Mouse (Mus musculus): ENCODE data around the gene Gm10320. TPM values are rescaled to one million over a fixed set of nuclear protein-coding genes. Genes with fewer than 3 reads are reported as not detected.

The Gm10320 gene
- 1.4 and 6.5 TPM in 2 replicates for polyA plus RNA-seq (2015; fragmentation: Nextera tagmentation; extraction: Ambion mirVana)

DNA sequence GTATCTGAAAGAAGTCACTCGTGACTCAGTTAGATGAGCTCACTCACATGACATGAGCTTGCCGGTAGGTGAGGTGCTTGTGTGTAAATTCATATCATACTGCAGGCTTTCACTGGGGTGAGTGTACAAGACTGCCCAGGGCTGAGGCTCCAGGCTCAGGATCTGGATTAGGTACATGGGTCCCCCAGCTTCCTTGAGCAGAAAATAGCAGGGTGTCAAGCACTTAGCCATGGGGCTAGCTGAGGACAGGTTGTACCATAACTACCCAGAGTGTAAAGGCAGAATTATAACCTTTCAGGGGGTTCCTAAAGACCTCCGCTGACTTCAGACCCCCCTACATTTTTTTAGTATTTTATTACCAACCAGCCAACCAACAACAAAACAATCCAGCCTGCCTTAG, at the start of gene Gm10320:
Gene Gm10320, minus strand, starts transcription at position 93 of the 400 bp plus-strand sequence.
- ATAC-seq (ENCODE audit: insufficient number of reproducible peaks, insufficient read depth, low FRiP score, low TSS enrichment, low read depth) = no peak
- 0 out of 2 replicates have a peak within 1 kb of the TSS, but pooled peaks have one; percentile 39 for H3K27ac ChIP-seq

GRCm38 (mm10) chr13:98541601-98542000, 49.8 kb upstream of the Gm10320 start:
- no peak overlapping the region for H3K4me2 ChIP-seq
- no peak overlapping the region for H3K27ac ChIP-seq
- no peaks in the 10 kb centered on the region for H3K36me3 ChIP-seq
- no peak for ATAC-seq (ENCODE audit: insufficient number of reproducible peaks, insufficient read depth, low FRiP score, low TSS enrichment, low read depth)
- peaks cover 6% of the 10 kb centered on the region for H3K27me3 ChIP-seq
- peaks cover 37% of the 10 kb centered on the region for H3K4me1 ChIP-seq
- H3K4me3 ChIP-seq = no peak overlapping the region
- no peaks in the 10 kb centered on the region for H3K9me3 ChIP-seq
- WGBS = 74% methylated on average over 2 of the region's 2 CpGs
- H3K9ac ChIP-seq = no peak overlapping the region

More for the DNA sequence above, at the start of gene Gm10320:
- Histone ChIP-seq H3K4me2 (no peak within 1 kb of the TSS), H3K27me3 (peaks cover 18% of the 10 kb centered on the region), H3K36me3 (no peaks in the 10 kb centered on the region), H3K9ac (no peak within 1 kb of the TSS), H3K9me3 (no peaks in the 10 kb centered on the region), H3K4me1 (peaks cover 18% of the 10 kb centered on the region), H3K4me3 (no peak within 1 kb of the TSS)
- 72% methylated on average over 3 of the region's 3 CpGs for WGBS

DNA sequence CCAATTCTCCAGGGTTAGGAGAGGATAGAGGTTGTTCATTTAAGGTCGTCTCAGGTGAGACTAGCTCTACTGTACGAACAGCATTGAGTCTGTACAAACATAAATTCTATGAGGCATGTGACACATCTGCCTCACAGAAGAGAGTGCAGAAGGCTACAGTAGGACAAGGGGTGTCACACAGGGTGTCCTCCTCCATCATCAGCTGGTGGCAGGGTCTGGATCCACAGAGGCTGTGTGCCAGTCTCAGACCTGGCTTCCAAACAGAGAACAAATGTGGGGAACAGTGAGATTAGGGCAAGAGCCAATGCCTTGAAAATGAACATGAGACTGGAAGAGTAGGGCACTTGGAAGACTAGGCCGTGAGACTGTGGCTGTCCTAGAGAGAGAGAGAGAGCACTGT, 48.4 kb upstream of the Gm10320 start:
- Histone ChIP-seq H3K9ac (no peak overlapping the region), H3K27me3 (peaks cover 6% of the 10 kb centered on the region), H3K9me3 (no peaks in the 10 kb centered on the region), H3K27ac (no peak overlapping the region), H3K36me3 (no peaks in the 10 kb centered on the region), H3K4me2 (no peak overlapping the region), H3K4me3 (no peak overlapping the region), H3K4me1 (peaks cover 39% of the 10 kb centered on the region)
- ATAC-seq (ENCODE audit: insufficient number of reproducible peaks, insufficient read depth, low FRiP score, low TSS enrichment, low read depth) = no peak
- 87% methylated on average over 3 of the region's 3 CpGs for WGBS

GRCm38 (mm10) chr13:98539311-98539710, 47.5 kb upstream of the Gm10320 start:
- no peak overlapping the region for H3K27ac ChIP-seq
- WGBS = 33% methylated on average over 7 of the region's 7 CpGs
- H3K9ac ChIP-seq = no peak overlapping the region
- H3K9me3 ChIP-seq = no peaks in the 10 kb centered on the region
- H3K4me3 ChIP-seq = no peak overlapping the region
- peaks cover 6% of the 10 kb centered on the region for H3K27me3 ChIP-seq
- ATAC-seq (ENCODE audit: insufficient number of reproducible peaks, insufficient read depth, low FRiP score, low TSS enrichment, low read depth) = no peak
- H3K36me3 ChIP-seq = no peaks in the 10 kb centered on the region
- peaks cover 41% of the 10 kb centered on the region for H3K4me1 ChIP-seq
- H3K4me2 ChIP-seq = no peak overlapping the region

DNA sequence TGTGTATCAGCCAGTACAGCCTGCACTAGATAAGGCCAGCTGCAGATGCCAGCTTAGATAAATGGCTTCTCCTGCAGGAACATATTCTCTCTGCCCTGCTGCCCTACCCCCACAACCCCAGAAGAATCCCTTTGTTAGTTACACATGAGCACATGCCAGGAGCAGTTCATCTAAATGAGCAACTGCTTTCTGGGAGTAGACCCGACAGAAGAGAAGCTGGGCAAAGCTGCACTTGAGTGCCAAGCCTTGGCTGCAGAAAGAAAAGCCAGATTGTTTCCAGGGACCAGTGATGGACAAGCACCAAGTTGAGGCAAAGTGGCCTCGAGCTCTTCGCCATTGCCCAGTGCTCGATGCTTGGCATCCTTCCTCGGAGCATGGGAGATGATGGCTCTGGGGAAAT, 46.8 kb upstream of the Gm10320 start:
- ATAC-seq (ENCODE audit: insufficient number of reproducible peaks, insufficient read depth, low FRiP score, low TSS enrichment, low read depth) = no peak
- Histone ChIP-seq H3K4me3 (no peak overlapping the region), H3K27me3 (peaks cover 6% of the 10 kb centered on the region), H3K4me1 (peaks cover 44% of the 10 kb centered on the region), H3K36me3 (no peaks in the 10 kb centered on the region), H3K4me2 (no peak overlapping the region), H3K9me3 (no peaks in the 10 kb centered on the region), H3K9ac (no peak overlapping the region), H3K27ac (no peak overlapping the region)
- WGBS = 61% methylated on average over 5 of the region's 5 CpGs

DNA sequence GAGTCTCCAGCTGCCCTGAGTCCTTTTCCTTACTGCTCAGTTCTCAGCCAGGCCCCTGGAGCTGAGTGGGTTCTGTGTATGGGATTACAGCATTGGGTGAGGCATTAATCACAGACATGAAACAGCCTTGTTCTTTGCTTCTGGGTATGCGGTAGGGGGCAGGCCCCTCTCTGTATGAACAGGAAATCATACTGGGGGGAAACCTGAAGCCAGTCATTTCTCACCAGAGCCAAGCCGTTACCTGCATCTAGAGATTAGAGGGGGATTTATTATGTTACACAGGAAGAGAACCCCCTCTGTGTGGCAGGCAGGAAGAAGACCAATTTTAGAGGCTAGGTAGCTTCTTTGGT, 43.1 kb upstream of the Gm10320 start:
- peaks cover 9% of the 10 kb centered on the region for H3K27me3 ChIP-seq
- no peaks in the 10 kb centered on the region for H3K9me3 ChIP-seq
- H3K36me3 ChIP-seq = 0 out of 2 replicates have a peak, but pooled peaks cover 3% of the 10 kb centered on the region
- no peak overlapping the region for H3K4me3 ChIP-seq
- peak overlapping the region; percentile 50 for H3K4me2 ChIP-seq
- 14% methylated on average over 2 of the region's 2 CpGs for WGBS
- no peak overlapping the region for H3K9ac ChIP-seq
- H3K4me1 ChIP-seq = peaks cover 64% of the 10 kb centered on the region
- H3K27ac ChIP-seq = no peak overlapping the region
- ATAC-seq (ENCODE audit: insufficient number of reproducible peaks, insufficient read depth, low FRiP score, low TSS enrichment, low read depth) = no peak

DNA sequence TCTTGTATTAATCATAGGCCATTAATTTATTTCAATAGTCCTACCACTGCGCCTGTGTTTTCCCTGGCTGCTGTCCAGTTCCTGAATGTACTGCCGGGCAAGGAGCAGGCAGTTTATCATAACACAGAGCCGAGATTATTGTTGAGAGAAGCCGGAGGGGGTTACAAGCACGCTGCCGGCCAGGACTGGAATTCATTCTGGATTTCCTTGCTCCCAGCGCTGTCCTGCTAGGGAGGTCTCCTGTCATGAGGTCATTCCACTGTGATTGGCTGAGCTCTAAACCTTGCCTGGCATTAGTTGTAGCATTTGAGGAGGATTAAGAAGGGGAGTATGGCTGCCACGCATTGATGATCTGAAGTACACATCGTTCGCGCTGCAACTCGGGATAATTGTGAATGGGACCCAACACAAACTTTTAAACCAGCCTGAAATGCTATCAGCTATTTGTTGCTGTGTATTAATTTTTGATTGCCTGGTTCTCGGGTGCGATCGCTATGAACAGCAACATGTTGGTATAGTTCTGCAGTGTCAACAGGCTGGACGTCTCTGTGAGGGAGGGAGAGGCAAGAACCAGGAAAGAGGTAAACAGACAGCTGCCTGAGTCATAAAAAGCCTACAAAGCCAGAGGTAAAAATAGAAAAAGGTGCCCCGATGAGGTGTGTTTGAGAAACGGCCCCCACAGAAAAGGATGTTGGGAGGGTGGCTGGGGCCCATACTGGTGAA, 42.5 kb upstream of the Gm10320 start:
- Histone ChIP-seq H3K36me3 (0 out of 2 replicates have a peak, but pooled peaks cover 3% of the 10 kb centered on the region), H3K4me2 (peak overlapping the region; percentile 50), H3K27ac (no peak overlapping the region), H3K9me3 (no peaks in the 10 kb centered on the region), H3K4me1 (peaks cover 59% of the 10 kb centered on the region), H3K4me3 (peak overlapping the region; percentile 11; the same call in 1 of the 2 replicates), H3K9ac (no peak overlapping the region), H3K27me3 (peaks cover 9% of the 10 kb centered on the region; the same call in 1 of the 2 replicates)
- 20% methylated on average over 18 of the region's 18 CpGs for WGBS
- ATAC-seq (ENCODE audit: insufficient number of reproducible peaks, insufficient read depth, low FRiP score, low TSS enrichment, low read depth) = no peak

- Histone ChIP-seq H3K36me3 (0 out of 2 replicates have a peak, but pooled peaks cover 3% of the 10 kb centered on the region), H3K27ac (no peak overlapping the region), H3K9ac (no peak overlapping the region), H3K4me1 (peaks cover 52% of the 10 kb centered on the region), H3K27me3 (peaks cover 9% of the 10 kb centered on the region; the same call in 1 of the 2 replicates), H3K9me3 (no peaks in the 10 kb centered on the region), H3K4me2 (peak overlapping the region; percentile 50), H3K4me3 (no peak overlapping the region)
- WGBS = 15% methylated on average over 9 of the region's 9 CpGs
- no peak for ATAC-seq (ENCODE audit: insufficient number of reproducible peaks, insufficient read depth, low FRiP score, low TSS enrichment, low read depth)
Measured at GRCm38 (mm10) chr13:98533415-98533814, 41.6 kb upstream of the Gm10320 start.

- Histone ChIP-seq H3K9me3 (no peaks in the 10 kb centered on the region), H3K36me3 (0 out of 2 replicates have a peak, but pooled peaks cover 3% of the 10 kb centered on the region), H3K4me1 (peaks cover 48% of the 10 kb centered on the region), H3K27me3 (peaks cover 9% of the 10 kb centered on the region; the same call in 1 of the 2 replicates), H3K27ac (no peak overlapping the region), H3K4me2 (0 out of 2 replicates have a peak overlapping the region, but pooled peaks have one; percentile 50), H3K9ac (no peak overlapping the region), H3K4me3 (no peak overlapping the region)
- 51% methylated on average over 12 of the region's 12 CpGs for WGBS
- ATAC-seq (ENCODE audit: insufficient number of reproducible peaks, insufficient read depth, low FRiP score, low TSS enrichment, low read depth) = no peak
Measured at GRCm38 (mm10) chr13:98532699-98533375, 41.0 kb upstream of the Gm10320 start.

- Histone ChIP-seq H3K9ac (no peak overlapping the region), H3K4me1 (peaks cover 48% of the 10 kb centered on the region), H3K9me3 (no peaks in the 10 kb centered on the region), H3K27ac (no peak overlapping the region), H3K27me3 (peaks cover 9% of the 10 kb centered on the region; the same call in 1 of the 2 replicates), H3K4me3 (no peak overlapping the region), H3K36me3 (0 out of 2 replicates have a peak, but pooled peaks cover 3% of the 10 kb centered on the region), H3K4me2 (no peak overlapping the region)
- WGBS = 85% methylated on average over 9 of the region's 9 CpGs
- ATAC-seq (ENCODE audit: insufficient number of reproducible peaks, insufficient read depth, low FRiP score, low TSS enrichment, low read depth) = no peak
Measured at GRCm38 (mm10) chr13:98531976-98532375, 40.2 kb upstream of the Gm10320 start.

DNA sequence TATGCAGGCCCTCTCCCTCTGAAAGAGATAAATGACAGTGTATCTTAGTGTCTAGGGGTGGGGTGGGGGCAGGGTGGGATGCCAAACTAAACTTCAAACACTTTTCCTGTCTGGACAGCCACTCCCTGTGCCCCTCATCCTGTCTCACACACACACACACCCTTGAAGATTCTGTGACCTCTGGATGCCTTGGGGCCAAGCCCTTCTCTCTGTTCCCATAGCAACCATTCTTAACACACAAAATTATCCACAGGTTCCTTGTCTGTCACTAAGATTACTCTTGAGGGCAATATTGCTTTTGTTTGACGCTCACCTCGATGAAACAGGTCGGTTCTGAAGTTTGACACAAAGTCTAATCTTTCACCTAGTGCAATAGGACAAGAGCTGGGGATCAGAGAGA, 39.5 kb upstream of the Gm10320 start:
- Histone ChIP-seq H3K36me3 (0 out of 2 replicates have a peak, but pooled peaks cover 3% of the 10 kb centered on the region), H3K27me3 (peaks cover 9% of the 10 kb centered on the region; the same call in 1 of the 2 replicates), H3K4me1 (peaks cover 45% of the 10 kb centered on the region), H3K9ac (no peak overlapping the region), H3K9me3 (no peaks in the 10 kb centered on the region), H3K27ac (no peak overlapping the region), H3K4me2 (no peak overlapping the region), H3K4me3 (no peak overlapping the region)
- 40% methylated on average over 3 of the region's 3 CpGs for WGBS
- ATAC-seq (ENCODE audit: insufficient number of reproducible peaks, insufficient read depth, low FRiP score, low TSS enrichment, low read depth) = no peak

Measured in embryonic facial prominence, embryonic 13.5 days (tissue).